Mouse (Mus musculus) forebrain, embryonic 10.5 days (tissue): Measurements from ENCODE around the gene Peg10. TPM values are rescaled to one million over a fixed set of nuclear protein-coding genes. Genes with fewer than 3 reads are reported as not detected.
"Not testable (repeated sequence)": the region's sequence is repeated elsewhere in the genome, so short reads cannot be mapped to it uniquely, and the experiment has no call there.

Experiments used
- DNase-seq: peaks from one replicate; pipeline ENCODE4 v3.0.0-alpha.2; 2017; ENCODE audit warnings: low spot score; ENCODE audit errors: extremely low spot score
- H3K27ac ChIP-seq: fragments of 300-500 bp; sonication (generic); 2 replicates; pipeline ENCODE4 v1.5.1; 2016; ENCODE audit warnings: mild to moderate bottlenecking
- H3K27me3 ChIP-seq: fragments of 300-500 bp; sonication (generic); 2 replicates; pipeline ENCODE4 v1.6.1; 2016; ENCODE audit warnings: mild to moderate bottlenecking; ENCODE audit not compliant: poor library complexity, severe bottlenecking
- H3K36me3 ChIP-seq: fragments of 300-500 bp; sonication (generic); replicated peaks from 2 replicates; pipeline ENCODE4 v1.6.1; 2016; ENCODE audit warnings: mild to moderate bottlenecking, moderate library complexity
- H3K4me1 ChIP-seq: fragments of 300-500 bp; sonication (generic); 2 replicates; pipeline ENCODE4 v1.6.1; 2016
- H3K4me3 ChIP-seq: fragments of 300-500 bp; sonication (generic); 2 replicates; pipeline ENCODE4 v1.5.1; 2016; ENCODE audit warnings: mild to moderate bottlenecking, moderate library complexity
- H3K9me3 ChIP-seq: fragments of 300-500 bp; sonication (generic); 2 replicates; pipeline ENCODE4 v1.6.1; 2016; ENCODE audit warnings: mild to moderate bottlenecking, moderate library complexity
- WGBS: fragments of 180-500 bp; shearing (Covaris S2); methylation state at CpG from one replicate; pipeline ENCODE4 v1.1.7; 2016; 5-methylcytosine and 5-hydroxymethylcytosine counted together
- polyA plus RNA-seq: library from polyadenylated mRNA; unstranded; fragments of >200 nt; fragmentation: Nextera tagmentation; extraction: Ambion mirVana; gene quantifications from 2 replicates; pipeline ENCODE4 v1.2.1, GENCODE M21; 2016

The Peg10 gene
- polyA plus RNA-seq, 1 experiment from 2014 or later, result 11.8 TPM

DNA sequence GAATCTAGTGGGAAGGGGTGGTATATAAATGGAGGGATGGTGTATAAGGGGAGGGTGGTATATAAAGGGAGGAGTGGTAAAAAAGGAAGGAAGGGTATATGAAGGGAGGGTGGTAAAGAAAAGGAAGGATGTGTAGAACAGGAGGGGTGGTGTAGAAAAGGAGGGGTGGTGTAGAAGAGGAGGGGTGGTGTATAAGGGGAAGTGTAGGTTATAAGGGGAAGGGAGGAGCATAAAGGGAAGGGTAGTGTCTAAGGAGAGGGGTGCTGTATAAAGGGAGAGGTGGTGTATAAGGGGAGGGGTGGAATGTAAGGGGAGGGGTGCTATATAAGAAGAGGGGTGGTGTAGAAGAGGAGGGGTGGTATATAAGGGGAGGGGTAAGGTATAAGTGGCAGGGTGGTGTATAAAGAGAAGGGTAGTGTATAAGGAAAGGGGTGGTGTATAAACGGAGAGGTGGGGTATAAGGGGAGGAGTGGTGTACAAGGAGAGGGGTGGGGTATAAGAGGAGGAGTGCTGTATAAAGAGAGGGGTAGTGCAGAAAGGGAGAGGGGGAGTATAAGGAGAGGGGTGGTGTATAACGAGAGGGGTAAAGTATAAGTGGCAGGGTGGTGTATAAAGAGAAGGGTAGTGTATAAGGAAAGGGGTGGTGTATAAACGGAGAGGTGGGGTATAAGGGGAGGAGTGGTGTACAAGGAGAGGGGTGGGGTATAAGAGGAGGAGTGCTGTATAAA is 14.5 kb downstream of the Peg10 start:
- H3K36me3 ChIP-seq, result peaks cover 32% of the 10 kb centered on the region
- H3K27me3 ChIP-seq, H3K4me3 ChIP-seq, DNase-seq, H3K4me1 ChIP-seq, H3K9me3 ChIP-seq, H3K27ac ChIP-seq: not testable (repeated sequence)
- 37% methylated on average over 3 of the region's 3 CpGs for WGBS

DNA sequence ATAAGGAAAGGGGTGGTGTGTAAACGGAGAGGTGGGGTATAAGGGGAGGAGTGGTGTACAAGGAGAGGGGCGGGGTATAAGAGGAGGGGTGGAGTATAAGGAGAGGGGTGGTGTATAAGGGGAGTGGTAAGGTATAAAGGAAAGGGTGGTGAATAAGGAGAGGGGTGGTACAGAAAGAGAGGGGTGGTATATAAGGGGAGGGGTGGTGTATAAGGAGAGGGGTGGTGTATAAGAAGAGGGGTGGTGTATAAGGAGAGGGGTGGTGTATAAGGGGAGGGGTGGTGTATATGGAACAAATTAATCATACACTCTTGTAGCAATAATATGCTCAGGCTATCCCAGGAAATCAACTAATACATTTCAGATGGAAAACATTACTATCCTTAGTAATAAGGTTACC is 15.1 kb downstream of the Peg10 start:
- DNase-seq, result no peak
- Histone ChIP-seq H3K27me3 (no peaks in the 10 kb centered on the region), H3K4me3 (no peak overlapping the region), H3K9me3 (no peaks in the 10 kb centered on the region), H3K27ac (no peak overlapping the region), H3K36me3 (peaks cover 25% of the 10 kb centered on the region), H3K4me1 (no peaks in the 10 kb centered on the region)
- WGBS, result 40% methylated on average over 2 of the region's 2 CpGs

DNA sequence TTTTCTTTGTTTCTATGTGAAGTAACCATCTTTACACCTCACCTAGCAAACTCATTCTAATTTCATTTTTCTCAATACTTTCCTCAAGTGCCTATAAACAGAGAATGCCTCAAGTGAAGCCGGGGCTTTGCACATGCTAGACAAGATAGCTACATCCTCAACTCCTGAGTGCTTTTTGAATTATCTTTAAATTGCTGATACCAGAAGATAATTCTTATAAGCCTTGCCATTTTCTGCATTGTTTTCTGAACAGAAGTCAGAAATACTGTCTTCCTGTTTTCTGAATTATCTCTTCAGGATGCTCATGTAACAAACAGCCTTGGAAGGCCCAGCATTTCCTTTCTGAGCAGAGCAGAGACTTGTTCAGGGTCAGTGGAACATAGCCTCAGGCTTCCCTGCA is 49.2 kb downstream of the Peg10 start:
- H3K27ac ChIP-seq, result no peak overlapping the region; the same call in 1 of the 2 replicates
- no peaks in the 10 kb centered on the region for H3K27me3 ChIP-seq
- DNase-seq, result no peak
- H3K9me3 ChIP-seq, result peaks cover 3% of the 10 kb centered on the region; the same call in 1 of the 2 replicates
- no peak overlapping the region for H3K4me3 ChIP-seq
- 91% methylated on average over 1 of the region's 1 CpGs for WGBS
- no peaks in the 10 kb centered on the region for H3K36me3 ChIP-seq
- H3K4me1 ChIP-seq, result no peaks in the 10 kb centered on the region

DNA sequence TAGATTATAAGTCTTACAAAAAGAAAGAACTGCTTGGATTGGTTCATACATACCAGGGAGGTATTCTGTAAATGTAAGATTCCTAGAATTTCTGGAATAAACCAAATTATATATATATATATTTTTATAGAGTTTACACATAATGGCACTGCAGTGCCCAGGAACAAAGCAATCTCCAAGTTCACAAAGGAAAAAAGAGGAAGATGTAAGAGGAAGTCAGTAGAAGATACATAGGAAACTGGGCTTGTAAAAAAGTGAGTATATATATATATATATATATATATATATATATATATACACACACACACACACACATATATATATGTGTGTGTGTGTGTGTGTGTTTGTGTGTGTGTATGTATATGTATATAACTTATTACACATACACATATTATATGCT is 50.2 kb downstream of the Peg10 start:
- DNase-seq, H3K27me3 ChIP-seq, H3K4me1 ChIP-seq, H3K9me3 ChIP-seq, H3K36me3 ChIP-seq, H3K4me3 ChIP-seq, H3K27ac ChIP-seq: not testable (repeated sequence)

DNA sequence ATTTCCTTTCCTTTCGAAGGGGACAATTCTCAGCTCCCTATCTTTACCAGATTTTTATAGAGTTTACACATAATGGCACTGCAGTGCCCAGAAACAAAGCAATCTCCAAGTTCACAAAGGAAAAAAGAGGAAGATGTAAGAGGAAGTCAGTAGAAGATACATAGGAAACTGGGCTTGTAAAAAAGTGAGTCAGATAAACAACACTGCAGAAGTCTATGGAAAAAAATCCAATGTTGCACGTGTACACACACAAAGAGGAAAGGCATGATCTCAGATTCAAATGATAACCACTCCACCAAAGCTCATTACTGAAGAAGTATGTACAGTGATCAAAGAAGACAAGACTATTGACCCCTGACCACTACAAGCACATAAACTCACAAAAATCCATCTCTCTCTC is 51.3 kb downstream of the Peg10 start:
- Histone ChIP-seq H3K4me3 (no peak overlapping the region), H3K27ac (no peak overlapping the region), H3K9me3 (peaks cover 3% of the 10 kb centered on the region; the same call in 1 of the 2 replicates), H3K4me1 (no peaks in the 10 kb centered on the region), H3K36me3 (no peaks in the 10 kb centered on the region), H3K27me3 (no peaks in the 10 kb centered on the region)
- 88% methylated on average over 2 of the region's 2 CpGs for WGBS
- no peak for DNase-seq

DNA sequence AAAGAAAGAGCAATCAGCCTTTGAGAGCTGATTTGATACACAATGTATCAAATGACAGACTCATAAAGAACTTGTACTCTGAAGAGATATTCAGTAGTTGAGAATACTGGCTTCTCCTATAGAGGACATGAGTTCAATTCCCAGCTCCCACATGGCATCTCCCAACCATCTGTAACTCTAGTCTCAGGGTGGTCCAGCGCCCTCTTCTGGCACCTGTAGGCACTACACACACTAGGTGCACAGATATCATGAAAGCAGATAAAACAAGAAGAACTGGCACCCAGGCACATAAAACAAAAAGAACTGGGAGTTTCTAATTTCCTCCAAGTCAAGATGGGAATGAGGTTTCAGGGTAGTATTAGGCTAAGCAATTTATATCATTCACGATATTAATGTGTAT is 52.3 kb downstream of the Peg10 start:
- Histone ChIP-seq H3K4me1 (no peaks in the 10 kb centered on the region), H3K27ac (no peak overlapping the region), H3K27me3 (no peaks in the 10 kb centered on the region), H3K4me3 (no peak overlapping the region), H3K9me3 (peaks cover 3% of the 10 kb centered on the region; the same call in 1 of the 2 replicates), H3K36me3 (no peaks in the 10 kb centered on the region)
- no peak for DNase-seq
- 82% methylated on average over 2 of the region's 2 CpGs for WGBS

DNA sequence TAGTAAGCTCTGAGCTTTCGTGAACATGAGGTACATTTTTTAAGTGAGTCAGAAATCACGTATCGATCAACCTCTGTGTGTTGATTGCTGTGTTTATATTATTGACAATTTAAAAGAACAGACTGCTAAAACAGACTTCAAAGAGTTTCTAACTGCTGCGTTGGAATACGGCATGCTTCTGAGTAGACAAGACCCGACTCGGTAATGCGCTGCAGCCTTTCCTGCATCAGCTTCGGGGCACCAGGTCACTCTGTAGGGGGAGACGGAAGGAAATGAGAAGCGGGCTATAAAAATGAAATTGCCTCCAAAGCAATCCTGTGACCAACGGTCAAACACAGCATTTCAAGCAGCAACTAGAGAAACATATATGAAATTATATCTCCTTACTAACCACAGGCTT is 59.9 kb downstream of the Peg10 start:
- Histone ChIP-seq H3K4me1 (peaks cover 20% of the 10 kb centered on the region), H3K4me3 (no peak overlapping the region), H3K36me3 (no peaks in the 10 kb centered on the region), H3K27me3 (no peaks in the 10 kb centered on the region), H3K9me3 (no peaks in the 10 kb centered on the region), H3K27ac (0 out of 2 replicates have a peak overlapping the region, but pooled peaks have one; percentile 25)
- 77% methylated on average over 12 of the region's 12 CpGs for WGBS
- DNase-seq, result no peak

Other genes starting within 250 kb of the Peg10 start
- 93.9 and 97.1 TPM in 2 replicates for gene Col1a2, start 242.5 kb upstream of the Peg10 start, polyA plus RNA-seq
- gene Casd1, start 146.5 kb upstream of the Peg10 start, polyA plus RNA-seq, result 34.5 and 34.7 TPM in 2 replicates
- 49.9 and 50.4 TPM in 2 replicates for gene Sgce, start 99 bp upstream of the Peg10 start, polyA plus RNA-seq
- 17.1 and 18.7 TPM in 2 replicates for gene Ppp1r9a, start 155.6 kb downstream of the Peg10 start, polyA plus RNA-seq